Mouse (Mus musculus) lung, embryonic 14.5 days (tissue): ENCODE data around the gene Smg8. TPM values are rescaled to one million over a fixed set of nuclear protein-coding genes. Genes with fewer than 3 reads are reported as not detected.
A peak's percentile ranks its signal among the peaks of the same experiment; 100 is the strongest.

Experiments used
- ATAC-seq: fragments of 200-750 bp; cut with Nextera tagmentation; 2 replicates; pipeline ENCODE4 v1.8.0; 2017; ENCODE audit warnings: mild to moderate bottlenecking, moderate TSS enrichment, moderate library complexity; ENCODE audit not compliant: insufficient read depth
- DNase-seq: peaks from one replicate; pipeline ENCODE4 v3.0.0-alpha.2; 2015
- H3K27ac ChIP-seq: fragments of 300-500 bp; sonication (generic); 2 replicates; pipeline ENCODE4 v1.5.1; 2014; ENCODE audit warnings: low read depth, mild to moderate bottlenecking, moderate library complexity
- H3K27me3 ChIP-seq: fragments of 300-500 bp; sonication (generic); 2 replicates; pipeline ENCODE4 v1.6.1; 2014; ENCODE audit warnings: low read length, control low read depth; ENCODE audit not compliant: insufficient read depth
- H3K36me3 ChIP-seq: fragments of 300-500 bp; sonication (generic); 2 replicates; pipeline ENCODE4 v1.6.1; 2014; ENCODE audit warnings: control low read depth; ENCODE audit not compliant: insufficient read depth
- H3K4me1 ChIP-seq: fragments of 300-500 bp; sonication (generic); 2 replicates; pipeline ENCODE4 v1.6.1; 2014; ENCODE audit warnings: antibody characterized with exemption, control low read depth; ENCODE audit not compliant: insufficient read depth
- H3K4me2 ChIP-seq: fragments of 300-500 bp; sonication (generic); 2 replicates; pipeline ENCODE4 v1.6.1; 2014; ENCODE audit warnings: mild to moderate bottlenecking
- H3K4me3 ChIP-seq: fragments of 300-500 bp; sonication (generic); 2 replicates; pipeline ENCODE4 v1.5.1; 2014; ENCODE audit warnings: low read depth, low read length
- H3K9ac ChIP-seq: fragments of 300-500 bp; sonication (generic); 2 replicates; pipeline ENCODE4 v1.6.1; 2014
- H3K9me3 ChIP-seq: fragments of 300-500 bp; sonication (generic); 2 replicates; pipeline ENCODE4 v1.6.1; 2016; ENCODE audit warnings: low read depth, low read length, control low read depth
- CTCF ChIP-seq: IDR thresholded peaks from 2 replicates; pipeline ENCODE4 v1.5.1; 2016; ENCODE audit warnings: antibody characterized with exemption, low read depth
- WGBS: fragments of 180-500 bp; shearing (Covaris S2); extraction: QIAGEN DNeasy Blood & Tissue Kit; methylation state at CpG from one replicate; pipeline ENCODE4 v1.1.7; 2014; 5-methylcytosine and 5-hydroxymethylcytosine counted together
- polyA plus RNA-seq: library from polyadenylated mRNA; unstranded; fragments of >200 nt; fragmentation: Nextera tagmentation; extraction: Ambion mirVana; gene quantifications from 2 replicates; pipeline ENCODE4 v1.2.1, GENCODE M21; 2014

The Smg8 gene
- 20.9 and 21.0 TPM in 2 replicates for polyA plus RNA-seq

GRCm38 (mm10) chr11:87086290-87086984 is at the start of gene Smg8:
Gene Smg8 (minus strand): TSS chr11:87086774.
- Histone ChIP-seq H3K4me2 (peak within 1 kb of the TSS; percentile 96), H3K36me3 (peaks cover 56% of the 10 kb centered on the region), H3K27me3 (no peaks in the 10 kb centered on the region), H3K9me3 (no peaks in the 10 kb centered on the region), H3K4me1 (peaks cover 13% of the 10 kb centered on the region), H3K4me3 (peak within 1 kb of the TSS; percentile 97), H3K27ac (peak within 1 kb of the TSS; percentile 68; the same call in 1 of the 2 replicates), H3K9ac (peak within 1 kb of the TSS; percentile 91)
- 1% methylated on average over 43 of the region's 43 CpGs for WGBS
- DNase-seq (peak; percentile 93), ATAC-seq (peak; percentile 96)
- no peak for TF ChIP-seq CTCF

GRCm38 (mm10) chr11:87136233-87136632 is 49.7 kb upstream of the Smg8 start:
- Histone ChIP-seq H3K4me2 (no peak overlapping the region), H3K27me3 (no peaks in the 10 kb centered on the region), H3K4me1 (no peaks in the 10 kb centered on the region), H3K27ac (no peak overlapping the region), H3K9ac (no peak overlapping the region), H3K9me3 (no peaks in the 10 kb centered on the region), H3K4me3 (no peak overlapping the region), H3K36me3 (peaks cover 9% of the 10 kb centered on the region)
- ATAC-seq = no peak
- DNase-seq = no peak
- TF ChIP-seq CTCF = no peak
- 82% methylated on average over 4 of the region's 4 CpGs for WGBS

- no peaks in the 10 kb centered on the region for H3K27me3 ChIP-seq
- no peak for TF ChIP-seq CTCF
- peak within 1 kb of the TSS; percentile 72 for H3K4me2 ChIP-seq
- peaks cover 30% of the 10 kb centered on the region for H3K36me3 ChIP-seq
- H3K9me3 ChIP-seq = no peaks in the 10 kb centered on the region
- WGBS = under 1% methylated on average over 94 of the region's 105 CpGs
- peak within 1 kb of the TSS; percentile 75 for H3K9ac ChIP-seq
- DNase-seq = peak; percentile 94
- H3K27ac ChIP-seq = peak within 1 kb of the TSS; percentile 86
- H3K4me3 ChIP-seq = peak within 1 kb of the TSS; percentile 88
- H3K4me1 ChIP-seq = no peaks in the 10 kb centered on the region
- peak; percentile 94 for ATAC-seq
Observed at GRCm38 (mm10) chr11:87126824-87127816, 40.5 kb upstream of the Smg8 start, which contains the start of gene Trim37. Gene Trim37 (plus strand): TSS chr11:87127077.

- peak; percentile 2; the same call in 1 of the 2 replicates for ATAC-seq
- no peak for TF ChIP-seq CTCF
- Histone ChIP-seq H3K9ac (peak overlapping the region; percentile 43), H3K27ac (peak overlapping the region; percentile 75), H3K4me3 (peak overlapping the region; percentile 88), H3K4me1 (no peaks in the 10 kb centered on the region), H3K9me3 (no peaks in the 10 kb centered on the region), H3K36me3 (peaks cover 35% of the 10 kb centered on the region), H3K4me2 (peak overlapping the region; percentile 72), H3K27me3 (no peaks in the 10 kb centered on the region)
- DNase-seq = peak; percentile 55
- WGBS = 2% methylated on average over 12 of the region's 12 CpGs
Observed at GRCm38 (mm10) chr11:87126281-87126823, 39.8 kb upstream of the Smg8 start.

DNA sequence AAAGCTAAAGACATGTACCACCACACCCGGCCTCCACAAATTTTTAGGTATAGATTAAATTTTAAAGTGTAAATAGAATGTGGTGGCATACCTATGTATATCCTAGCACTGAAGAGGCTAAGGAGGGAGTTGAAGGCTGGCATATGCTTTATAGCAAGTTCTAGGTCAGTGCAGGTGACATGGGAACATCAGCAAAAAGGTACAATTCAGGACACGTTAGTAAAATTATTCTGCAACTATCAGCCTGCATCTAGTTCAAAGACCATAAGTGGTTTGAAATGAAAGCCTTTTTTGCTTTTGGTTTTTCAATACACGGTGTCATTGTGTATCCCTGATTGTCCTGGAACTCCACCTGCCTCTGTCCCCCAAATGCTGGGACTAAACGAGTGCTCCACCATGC is 39.0 kb upstream of the Smg8 start:
- peak overlapping the region; percentile 88; the same call in 1 of the 2 replicates for H3K4me3 ChIP-seq
- H3K36me3 ChIP-seq = peaks cover 43% of the 10 kb centered on the region
- peak overlapping the region; percentile 72 for H3K4me2 ChIP-seq
- TF ChIP-seq CTCF = no peak
- 42% methylated on average over 4 of the region's 4 CpGs for WGBS
- no peaks in the 10 kb centered on the region for H3K9me3 ChIP-seq
- no peak for DNase-seq
- H3K9ac ChIP-seq = no peak overlapping the region
- no peaks in the 10 kb centered on the region for H3K4me1 ChIP-seq
- H3K27ac ChIP-seq = 0 out of 2 replicates have a peak overlapping the region, but pooled peaks have one; percentile 4
- no peaks in the 10 kb centered on the region for H3K27me3 ChIP-seq
- ATAC-seq = no peak

GRCm38 (mm10) chr11:87121864-87122263 is 35.3 kb upstream of the Smg8 start:
- TF ChIP-seq CTCF = no peak
- peaks cover 70% of the 10 kb centered on the region for H3K36me3 ChIP-seq
- no peak overlapping the region for H3K9ac ChIP-seq
- H3K9me3 ChIP-seq = no peaks in the 10 kb centered on the region
- ATAC-seq (no peak), DNase-seq (no peak)
- H3K4me3 ChIP-seq = no peak overlapping the region
- WGBS = 66% methylated on average over 8 of the region's 8 CpGs
- H3K4me1 ChIP-seq = no peaks in the 10 kb centered on the region
- H3K4me2 ChIP-seq = no peak overlapping the region
- no peak overlapping the region for H3K27ac ChIP-seq
- no peaks in the 10 kb centered on the region for H3K27me3 ChIP-seq
